Mouse (Mus musculus) ES-Bruce4 (cell line): ENCODE measurements at regions not wholly inside any gene's neighbourhood (a gene's known extent, or its start where the extent isn't known, plus 50 kb on each side); places are given as distances from the start of the nearest gene placed in this dataset.

Source experiments
- CTCF ChIP-seq: IDR thresholded peaks from one replicate; pipeline ENCODE4 v1.8.1; 2011; ENCODE audit warnings: low read depth, low read length
- EP300 ChIP-seq: IDR thresholded peaks from 2 replicates; pipeline ENCODE4 v1.6.1; 2011; ENCODE audit warnings: low read depth, low read length; ENCODE audit not compliant: insufficient read depth
- POLR2A ChIP-seq: IDR thresholded peaks from one replicate; pipeline ENCODE4 v1.8.1; 2011; ENCODE audit warnings: low read length; ENCODE audit not compliant: insufficient read depth

DNA sequence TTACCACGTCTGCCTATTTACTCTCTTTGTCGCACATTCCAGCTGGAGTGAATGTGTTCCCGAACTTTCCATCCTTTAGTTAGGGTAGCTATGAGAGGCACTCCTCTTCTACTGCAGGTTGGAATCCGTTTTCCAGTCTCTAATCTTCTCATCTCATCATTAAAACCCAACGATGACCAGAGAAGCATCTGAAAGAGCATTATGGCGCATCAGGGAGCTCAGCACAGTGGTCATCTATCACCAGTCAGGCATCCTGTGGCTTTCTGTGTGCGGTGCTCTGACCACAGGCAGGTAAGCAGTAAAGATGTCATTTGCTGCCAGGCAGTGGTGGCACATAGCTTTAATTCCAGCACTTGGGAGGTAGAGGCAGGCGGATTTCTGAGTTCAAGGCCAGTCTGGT, 63.0 kb upstream of the Ccdc39 start:
- TF ChIP-seq CTCF: no peak
- TF ChIP-seq EP300: no peak
- no peak for TF ChIP-seq POLR2A
